Mouse (Mus musculus): ENCODE data around the gene Top2b.
A peak's percentile ranks its signal among the peaks of the same experiment; 100 is the strongest.

Top2b gene

DNA sequence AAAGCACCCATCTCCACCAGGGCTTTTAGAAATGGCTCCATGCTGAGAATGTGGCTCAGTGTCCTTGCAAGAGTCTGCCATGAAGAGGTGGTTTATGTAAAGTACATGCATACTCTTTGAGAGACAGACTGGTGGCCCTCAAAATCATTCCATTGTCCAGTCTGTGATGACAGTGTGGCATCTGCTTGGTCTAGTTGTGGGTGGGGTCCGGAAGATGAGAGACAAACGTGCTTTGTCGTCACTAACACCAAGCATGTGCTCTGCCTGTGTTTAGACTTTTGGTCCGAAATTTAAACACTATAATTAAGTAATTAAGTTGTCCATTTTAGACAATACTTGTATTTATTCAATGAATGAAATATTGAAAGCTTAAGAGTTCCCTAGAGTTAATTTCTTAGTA is 49.2 kb downstream of the Top2b start:
- no peak for DNase-seq (ENCODE audit: low spot score in 2 of 2)

GRCm38 (mm10) chr14:16427569-16427968 is 62.6 kb downstream of the Top2b start:
- no peak for DNase-seq (ENCODE audit: low spot score in 2 of 2)

DNA sequence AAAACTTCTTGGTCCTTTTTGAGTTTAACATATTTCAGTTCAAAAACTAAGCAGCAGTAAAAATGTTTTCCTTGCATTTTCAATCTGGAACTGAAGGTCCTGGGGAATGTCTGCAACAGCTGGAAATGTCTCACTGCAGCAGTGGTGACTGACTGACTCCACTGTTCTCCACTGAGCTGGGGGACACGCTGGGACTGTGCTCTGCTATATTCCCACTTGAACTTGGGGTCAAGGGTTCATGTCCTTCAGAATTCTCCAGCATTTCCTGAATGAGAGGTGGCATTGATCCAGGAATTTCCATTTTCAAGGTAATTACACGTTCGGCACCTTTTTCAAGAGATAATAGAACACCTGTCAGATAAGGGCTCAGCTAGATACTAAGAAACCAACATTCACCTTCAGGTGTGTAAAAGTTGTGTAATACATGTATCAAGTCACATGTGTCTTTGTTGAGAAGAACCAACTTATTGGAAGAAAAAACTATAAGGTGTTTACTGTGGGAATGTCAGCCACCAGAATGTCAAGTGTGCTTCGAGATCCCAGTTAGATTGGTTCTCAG is 67.0 kb downstream of the Top2b start:
- no peak for DNase-seq (ENCODE audit: low spot score in 2 of 2)

DNA sequence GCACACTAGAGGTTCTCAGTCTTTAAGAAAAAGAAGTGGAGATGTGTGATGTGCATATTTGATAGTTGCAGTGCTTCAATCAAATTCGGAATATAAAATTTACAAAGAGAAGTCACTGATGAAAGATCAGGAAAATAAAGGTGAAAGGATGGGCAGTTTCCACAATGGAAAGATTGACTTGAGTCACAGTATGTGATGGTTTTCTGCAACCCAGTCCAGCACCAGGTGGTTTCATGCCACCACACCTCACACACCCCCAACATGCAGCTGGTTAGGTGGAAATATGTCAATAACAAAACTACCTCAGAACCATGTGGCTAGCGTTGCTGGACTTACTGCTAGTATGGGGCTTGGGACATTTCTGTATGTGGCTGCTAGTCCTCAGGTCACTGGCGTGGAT is 67.6 kb downstream of the Top2b start:
- no peak for DNase-seq (ENCODE audit: low spot score in 2 of 2)

DNA sequence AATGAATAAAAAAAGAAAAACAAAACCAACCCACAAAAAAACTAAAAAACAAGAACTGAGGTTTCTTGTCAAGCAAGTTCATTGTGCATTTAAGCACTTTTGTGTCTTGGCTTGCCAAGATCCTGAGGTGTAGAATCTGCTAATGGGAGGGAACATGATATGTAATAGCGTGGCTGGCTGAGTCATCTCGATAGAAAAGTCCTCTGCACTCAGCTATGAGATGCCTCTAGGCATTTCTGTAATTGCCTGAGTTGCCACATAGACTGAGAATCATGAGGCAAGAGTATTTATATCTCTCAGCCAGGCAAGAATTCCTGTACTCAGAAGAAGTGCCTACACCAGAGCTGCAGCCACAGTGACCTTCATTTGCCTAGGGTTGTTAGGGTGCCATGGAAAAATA is 68.2 kb downstream of the Top2b start:
- DNase-seq (ENCODE audit: low spot score in 2 of 2) = no peak

DNA sequence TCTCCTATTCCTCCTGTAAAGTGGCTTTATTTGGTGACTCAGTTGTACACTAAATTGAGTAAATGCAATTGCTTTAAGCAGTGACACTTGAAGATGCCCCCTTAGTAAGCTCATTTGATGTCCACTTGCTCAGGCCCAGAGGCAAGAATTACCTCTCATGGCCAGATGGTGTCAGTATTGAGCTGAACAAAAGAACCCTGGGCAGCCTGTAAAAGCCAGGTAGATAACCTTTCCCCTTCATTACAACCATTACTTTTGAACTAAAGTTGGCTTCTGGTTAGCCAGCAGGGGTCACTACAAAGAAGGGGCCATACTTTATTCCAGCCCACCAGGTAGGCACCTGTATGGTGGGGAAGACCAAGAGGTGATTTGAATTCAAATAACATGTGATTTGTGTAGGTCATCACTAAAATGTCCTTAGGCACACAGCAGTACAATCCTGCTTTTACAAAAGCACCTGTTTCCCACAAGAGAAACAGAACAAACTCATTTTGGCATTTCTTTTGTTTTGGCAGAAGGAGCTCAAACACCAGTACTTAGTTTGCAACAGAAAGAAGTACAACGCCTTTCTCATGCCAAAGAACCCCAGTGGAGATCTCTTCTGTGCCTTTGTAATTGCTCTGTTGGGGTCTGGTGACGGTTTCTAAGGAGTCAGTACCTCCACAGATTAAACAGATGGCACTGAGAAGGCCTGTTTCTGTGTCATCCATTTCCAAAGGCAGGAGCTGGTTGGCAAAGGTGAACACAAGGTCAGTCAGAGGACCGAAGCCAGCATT is 69.6 kb downstream of the Top2b start:
- DNase-seq (ENCODE audit: low spot score in 2 of 2) = peak; percentile 40 to 51

DNA sequence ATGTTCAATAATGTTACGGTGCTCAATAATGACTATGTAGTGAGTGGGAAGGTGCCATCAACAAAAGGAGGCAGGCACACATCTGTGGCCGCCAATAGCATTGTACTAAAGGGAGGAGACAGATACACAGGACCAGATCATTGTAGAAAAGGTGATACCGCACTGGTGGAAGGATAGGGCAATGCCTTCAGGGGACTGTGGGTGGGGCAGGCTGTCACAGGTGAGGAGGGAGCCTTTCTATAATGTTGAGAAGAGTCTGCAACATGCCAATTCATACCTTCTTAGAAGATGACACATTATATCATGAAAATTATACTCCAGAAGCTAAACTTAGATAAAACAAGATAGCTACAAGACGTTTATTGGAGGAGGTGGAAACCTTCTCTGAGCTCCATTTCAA is 72.4 kb downstream of the Top2b start:
- no peak for DNase-seq (ENCODE audit: low spot score in 2 of 2)

DNA sequence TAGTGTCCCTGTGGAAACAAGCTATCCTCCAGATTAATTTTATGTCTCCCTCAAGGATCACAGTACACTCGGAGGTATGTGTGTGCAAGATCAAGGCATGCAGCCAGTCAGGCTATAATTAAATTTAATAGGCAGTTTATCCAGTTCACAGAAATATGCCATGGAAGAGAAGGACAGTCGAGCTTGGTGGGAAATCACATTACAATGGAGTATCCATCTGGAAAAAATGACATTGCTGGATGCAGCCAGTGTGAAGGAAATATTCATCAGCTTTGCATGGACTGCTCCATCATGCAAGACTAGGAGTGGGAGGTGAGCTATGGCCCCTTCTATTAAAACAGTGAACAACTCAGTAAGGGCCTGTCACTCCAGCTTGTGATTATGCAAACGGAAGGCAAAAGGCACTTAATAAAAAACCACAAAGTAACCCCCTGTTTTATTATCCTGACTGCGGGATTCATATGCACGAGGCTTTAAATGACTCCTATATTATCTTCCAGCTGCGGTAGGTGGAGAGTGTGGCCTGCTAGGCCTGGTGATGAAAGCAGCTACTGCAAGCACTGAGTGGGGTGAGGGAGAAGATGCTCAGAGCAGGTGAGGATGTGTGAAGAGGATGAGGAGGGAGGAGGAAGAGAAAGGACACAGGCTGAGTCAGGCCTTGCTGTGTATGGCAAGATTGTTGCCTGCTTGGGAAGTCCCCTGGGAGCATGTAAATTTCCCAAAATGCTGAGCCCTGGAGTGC is 74.6 kb downstream of the Top2b start:
- no peak for DNase-seq (ENCODE audit: low spot score in 2 of 2)

GRCm38 (mm10) chr14:16444859-16445258 is 79.9 kb downstream of the Top2b start:
- DNase-seq (ENCODE audit: low spot score in 2 of 2) = no peak

GRCm38 (mm10) chr14:16447587-16447986 is 82.6 kb downstream of the Top2b start:
- no peak for DNase-seq (ENCODE audit: low spot score in 2 of 2)

GRCm38 (mm10) chr14:16448269-16448987 is 83.4 kb downstream of the Top2b start:
- DNase-seq (ENCODE audit: low spot score in 2 of 2) = no peak

- DNase-seq (ENCODE audit: low spot score in 2 of 2) = no peak
These were observed 113.8 kb downstream of the Top2b start for GRCm38 (mm10) chr14:16478606-16479323.

DNA sequence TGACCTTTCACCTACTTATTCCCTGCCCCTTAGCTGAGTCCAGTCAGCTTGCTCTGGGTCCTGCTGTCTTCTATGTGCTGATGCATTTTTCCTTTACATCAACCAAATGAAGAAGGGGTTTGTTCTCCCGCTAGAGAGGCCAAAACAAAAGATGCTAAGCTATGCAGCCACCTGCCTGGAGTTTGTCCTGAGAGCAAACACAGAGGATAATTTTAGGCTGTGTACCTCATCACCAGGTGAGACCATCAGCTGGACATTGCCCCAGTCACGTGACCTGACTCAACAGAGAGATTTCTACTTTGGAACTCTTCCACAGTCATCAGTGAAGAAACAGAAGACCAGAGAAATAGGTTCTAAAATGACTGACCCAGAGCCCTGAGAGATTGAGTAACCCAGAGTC is 114.5 kb downstream of the Top2b start:
- DNase-seq (ENCODE audit: low spot score in 2 of 2) = no peak

DNA sequence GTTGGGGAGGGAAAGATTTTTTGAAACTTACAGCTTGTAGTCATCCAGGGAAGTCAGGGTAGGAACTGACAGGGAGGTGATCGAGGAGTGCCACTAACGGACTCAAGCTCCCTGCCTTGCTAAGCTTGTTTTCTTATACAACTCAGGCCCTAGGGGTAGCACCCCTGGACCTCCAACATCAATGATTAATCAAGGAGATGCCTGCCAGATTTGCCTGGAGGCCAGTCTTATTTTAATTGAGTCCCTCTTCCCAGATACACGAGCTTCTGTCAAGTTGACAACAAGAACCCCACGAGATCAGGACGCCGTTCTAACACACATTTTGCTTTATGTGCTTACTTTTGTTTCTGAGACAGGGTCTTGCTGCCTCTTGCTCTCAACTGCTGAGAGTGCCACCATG is 115.6 kb downstream of the Top2b start:
- no peak for DNase-seq (ENCODE audit: low spot score in 2 of 2)

GRCm38 (mm10) chr14:16483656-16484380 is 118.8 kb downstream of the Top2b start:
- DNase-seq (ENCODE audit: low spot score in 2 of 2) = peak in 1 of 2 experiments; percentile 6

Data from urinary bladder, postnatal 36 days (tissue).